ENCODE assay signal across 9 mouse cellular contexts in genomic region chr11:82683765-82684505, GRCm38 (mm10).
DNase-seq lines count a peak whose midpoint lies in the region; ATAC-seq lines count a peak whose summit lies in the region.
"Had no signal": no experiment of that assay in that cellular context is flagged by ENCODE, and none has a peak within 500 bp of the region (broad histone marks: within the 10 kb centered on the region; RNA-seq: fewer than 3 reads in every experiment).

No protein-coding gene starts in this region.

- H3K4me2 ChIP-seq in forebrain, embryonic 11.5 days (ENCODE audit: low read depth, low read length, severe bottlenecking): no peak overlapping the region
- H3K4me2 ChIP-seq: limb, embryonic 12.5 days had no signal

- H3K36me3 ChIP-seq in forebrain, embryonic 11.5 days (ENCODE audit: control insufficient read depth, insufficient read depth, low read length): no peaks in the 10 kb centered on the region
- H3K36me3 ChIP-seq: limb, embryonic 12.5 days had no signal

- H3K27me3 ChIP-seq in forebrain, embryonic 11.5 days (ENCODE audit: control insufficient read depth, insufficient read depth, low read length): no peaks in the 10 kb centered on the region

- ATAC-seq in forebrain, embryonic 11.5 days (replicated peaks; ENCODE audit: low FRiP score): no peak
- ATAC-seq in megakaryocyte-erythroid progenitor cell, adult 5-6 weeks (replicated peaks; ENCODE audit: low FRiP score, low TSS enrichment, poor library complexity, severe bottlenecking): no peak

- H3K4me1 ChIP-seq in forebrain, embryonic 11.5 days (replicated peaks; ENCODE audit: control insufficient read depth, insufficient read depth, low read length): no peaks in the 10 kb centered on the region
- H3K4me1 ChIP-seq: limb, embryonic 12.5 days had no signal

- H3K4me3 ChIP-seq in forebrain, embryonic 11.5 days (ENCODE audit: low read depth, low read length): no peak overlapping the region
- H3K4me3 ChIP-seq: limb, embryonic 12.5 days had no signal

- no peak overlapping the region for H3K27ac ChIP-seq in forebrain, embryonic 11.5 days (ENCODE audit: low read depth, low read length)
- H3K27ac ChIP-seq: limb, embryonic 12.5 days had no signal

- intact Hi-C loops in heart, postnatal 14 days (cut with DNase I): no loop called here

- 54% methylated on average over 12 of the region's 12 CpGs for WGBS in forebrain, embryonic 11.5 days

- peak; percentile 3 to 27 for DNase-seq in heart, adult 18-20 months
- no peak for DNase-seq in heart, postnatal 14 days
- peak; percentile 27 for DNase-seq in thymus, postnatal 14 days
- no peak for DNase-seq in thymus, adult 18-20 months
- DNase-seq in forebrain, embryonic 11.5 days (ENCODE audit: low spot score): peak; percentile 69
- DNase-seq in layer of hippocampus, postnatal 14 days (ENCODE audit: low spot score in 2 of 2): peak; percentile 31 to 48
- peak; percentile 67 for DNase-seq in retina, embryonic 14.5 days (ENCODE audit: low spot score)

- H3K9me3 ChIP-seq in forebrain, embryonic 11.5 days (ENCODE audit: control insufficient read depth, low read length): no peaks in the 10 kb centered on the region
- H3K9me3 ChIP-seq: limb, embryonic 12.5 days had no signal

- H3K9ac ChIP-seq in forebrain, embryonic 11.5 days (ENCODE audit: low read length): no peak overlapping the region
- H3K9ac ChIP-seq: limb, embryonic 12.5 days had no signal

Comparison
In these comparisons a context has a peak if more than half of its experiments do, and no peak if none do; other contexts are left out.
1. DNase-seq: peak in heart, adult 18-20 months (2 of 2), thymus, postnatal 14 days (single experiment), forebrain, embryonic 11.5 days (single experiment), layer of hippocampus, postnatal 14 days (2 of 2) and retina, embryonic 14.5 days (single experiment); none in heart, postnatal 14 days (0 of 2) and thymus, adult 18-20 months (0 of 2).